Mouse (Mus musculus): ENCODE results near the gene Fam126b.

DNA sequence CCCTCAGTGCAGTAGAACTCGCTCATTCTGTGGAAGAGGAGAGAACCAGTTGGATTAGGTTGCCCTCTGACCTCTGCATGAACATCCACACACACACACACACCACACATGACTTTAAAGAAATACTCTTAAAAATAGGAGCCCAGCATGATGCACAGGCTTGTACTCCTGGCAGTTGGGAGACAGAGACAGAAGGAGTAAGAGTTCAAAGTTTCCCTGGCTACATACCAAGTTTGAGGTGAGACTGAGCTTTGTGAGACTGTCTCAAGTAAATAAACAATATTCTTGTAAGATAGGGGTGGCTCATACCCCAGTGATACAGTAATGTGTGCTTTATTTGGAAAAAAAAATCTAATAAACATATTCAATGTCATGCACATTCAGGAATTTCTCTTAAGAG, 1.4 kb upstream of the Fam126b start:
- no peak for TF ChIP-seq CTCF (IDR thresholded peaks at IDR 0.05; ENCODE audit: low read depth)
- no peak for TF ChIP-seq EP300 (IDR thresholded peaks at IDR 0.05; ENCODE audit: low read depth)
